Mouse (Mus musculus): Measurements from ENCODE around the gene Ckb. TPM values are rescaled to one million over a fixed set of nuclear protein-coding genes. Genes with fewer than 3 reads are reported as not detected.
A peak's percentile ranks its signal among the peaks of the same experiment; 100 is the strongest.

The Ckb gene
- polyA plus RNA-seq, 1 experiment from 2014 or later, result 450 TPM

GRCm38 (mm10) chr12:111708181-111708580, 36.0 kb upstream of the Ckb start:
- no peak for DNase-seq (ENCODE audit: low spot score)
- 88% methylated on average over 4 of the region's 4 CpGs for WGBS
- H3K36me3 ChIP-seq (replicated peaks; ENCODE audit: control insufficient read depth, insufficient read depth, low read depth, low read length), result peaks cover 3% of the 10 kb centered on the region

GRCm38 (mm10) chr12:111705186-111705973, 33.2 kb upstream of the Ckb start:
- H3K9me3 ChIP-seq (replicated peaks; ENCODE audit: control insufficient read depth, low read length), result no peaks in the 10 kb centered on the region
- H3K4me3 ChIP-seq (ENCODE audit: low read depth, low read length), result no peak overlapping the region
- no peaks in the 10 kb centered on the region for H3K4me1 ChIP-seq (ENCODE audit: control insufficient read depth, insufficient read depth, low read length)
- H3K9ac ChIP-seq (replicated peaks; ENCODE audit: low read length), result no peak overlapping the region
- no peaks in the 10 kb centered on the region for H3K27me3 ChIP-seq (ENCODE audit: control insufficient read depth, insufficient read depth, low read length)
- no peak overlapping the region for H3K27ac ChIP-seq (replicated peaks; ENCODE audit: low read depth, low read length)
- DNase-seq (ENCODE audit: low spot score), result no peak
- no peak for ATAC-seq (replicated peaks; ENCODE audit: insufficient number of reproducible peaks, low FRiP score, low TSS enrichment, low read depth)
- H3K36me3 ChIP-seq (replicated peaks; ENCODE audit: control insufficient read depth, insufficient read depth, low read depth, low read length), result peaks cover 2% of the 10 kb centered on the region
- no peak overlapping the region for H3K4me2 ChIP-seq (ENCODE audit: low read depth, low read length)
- WGBS, result 79% methylated on average over 15 of the region's 15 CpGs

More at GRCm38 (mm10) chr12:111708181-111708580, 36.0 kb upstream of the Ckb start:
- Histone ChIP-seq H3K9ac (replicated peaks; ENCODE audit: low read length) (no peak overlapping the region), H3K9me3 (replicated peaks; ENCODE audit: control insufficient read depth, low read length) (no peaks in the 10 kb centered on the region), H3K4me2 (ENCODE audit: low read depth, low read length) (no peak overlapping the region), H3K27ac (replicated peaks; ENCODE audit: low read depth, low read length) (no peak overlapping the region), H3K4me3 (ENCODE audit: low read depth, low read length) (no peak overlapping the region), H3K4me1 (ENCODE audit: control insufficient read depth, insufficient read depth, low read length) (no peaks in the 10 kb centered on the region), H3K27me3 (ENCODE audit: control insufficient read depth, insufficient read depth, low read length) (no peaks in the 10 kb centered on the region)
- ATAC-seq (replicated peaks; ENCODE audit: insufficient number of reproducible peaks, low FRiP score, low TSS enrichment, low read depth), result no peak

GRCm38 (mm10) chr12:111704609-111705008, 32.5 kb upstream of the Ckb start:
- no peaks in the 10 kb centered on the region for H3K27me3 ChIP-seq (ENCODE audit: control insufficient read depth, insufficient read depth, low read length)
- H3K36me3 ChIP-seq (replicated peaks; ENCODE audit: control insufficient read depth, insufficient read depth, low read depth, low read length), result no peaks in the 10 kb centered on the region; the same call in 1 of the 2 replicates
- 41% methylated on average over 9 of the region's 9 CpGs for WGBS
- DNase-seq (ENCODE audit: low spot score) (peak; percentile 46), ATAC-seq (replicated peaks; ENCODE audit: insufficient number of reproducible peaks, low FRiP score, low TSS enrichment, low read depth) (no peak; the same call in 1 of the 2 replicates)
- no peaks in the 10 kb centered on the region for H3K4me1 ChIP-seq (ENCODE audit: control insufficient read depth, insufficient read depth, low read length)
- no peaks in the 10 kb centered on the region for H3K9me3 ChIP-seq (replicated peaks; ENCODE audit: control insufficient read depth, low read length)
- H3K27ac ChIP-seq (replicated peaks; ENCODE audit: low read depth, low read length), result no peak overlapping the region
- no peak overlapping the region for H3K4me3 ChIP-seq (ENCODE audit: low read depth, low read length)
- no peak overlapping the region for H3K4me2 ChIP-seq (ENCODE audit: low read depth, low read length)
- no peak overlapping the region for H3K9ac ChIP-seq (replicated peaks; ENCODE audit: low read length)

GRCm38 (mm10) chr12:111703301-111703700, 31.2 kb upstream of the Ckb start:
- Histone ChIP-seq H3K9ac (replicated peaks; ENCODE audit: low read length) (no peak overlapping the region), H3K4me1 (ENCODE audit: control insufficient read depth, insufficient read depth, low read length) (no peaks in the 10 kb centered on the region), H3K27me3 (ENCODE audit: control insufficient read depth, insufficient read depth, low read length) (no peaks in the 10 kb centered on the region), H3K9me3 (replicated peaks; ENCODE audit: control insufficient read depth, low read length) (no peaks in the 10 kb centered on the region), H3K36me3 (replicated peaks; ENCODE audit: control insufficient read depth, insufficient read depth, low read depth, low read length) (no peaks in the 10 kb centered on the region; the same call in 1 of the 2 replicates), H3K27ac (replicated peaks; ENCODE audit: low read depth, low read length) (no peak overlapping the region), H3K4me2 (ENCODE audit: low read depth, low read length) (no peak overlapping the region), H3K4me3 (ENCODE audit: low read depth, low read length) (no peak overlapping the region)
- no peak for DNase-seq (ENCODE audit: low spot score)
- no peak for ATAC-seq (replicated peaks; ENCODE audit: insufficient number of reproducible peaks, low FRiP score, low TSS enrichment, low read depth)
- WGBS, result 86% methylated on average over 3 of the region's 3 CpGs

- H3K36me3 ChIP-seq (replicated peaks; ENCODE audit: control insufficient read depth, insufficient read depth, low read depth, low read length), result no peaks in the 10 kb centered on the region
- H3K27ac ChIP-seq (replicated peaks; ENCODE audit: low read depth, low read length), result no peak overlapping the region
- ATAC-seq (replicated peaks; ENCODE audit: insufficient number of reproducible peaks, low FRiP score, low TSS enrichment, low read depth), result no peak
- no peaks in the 10 kb centered on the region for H3K4me1 ChIP-seq (ENCODE audit: control insufficient read depth, insufficient read depth, low read length)
- H3K9me3 ChIP-seq (replicated peaks; ENCODE audit: control insufficient read depth, low read length), result no peaks in the 10 kb centered on the region
- H3K4me2 ChIP-seq (ENCODE audit: low read depth, low read length), result no peak overlapping the region
- H3K4me3 ChIP-seq (ENCODE audit: low read depth, low read length), result no peak overlapping the region
- DNase-seq (ENCODE audit: low spot score), result no peak
- no peak overlapping the region for H3K9ac ChIP-seq (replicated peaks; ENCODE audit: low read length)
- WGBS, result 63% methylated on average over 9 of the region's 9 CpGs
- no peaks in the 10 kb centered on the region for H3K27me3 ChIP-seq (ENCODE audit: control insufficient read depth, insufficient read depth, low read length)
These were observed 28.9 kb upstream of the Ckb start for GRCm38 (mm10) chr12:111700920-111701458.

GRCm38 (mm10) chr12:111699542-111699941, 27.4 kb upstream of the Ckb start:
- H3K4me1 ChIP-seq (ENCODE audit: control insufficient read depth, insufficient read depth, low read length), result peaks cover 6% of the 10 kb centered on the region
- H3K36me3 ChIP-seq (replicated peaks; ENCODE audit: control insufficient read depth, insufficient read depth, low read depth, low read length), result no peaks in the 10 kb centered on the region
- DNase-seq (ENCODE audit: low spot score) (no peak), ATAC-seq (replicated peaks; ENCODE audit: insufficient number of reproducible peaks, low FRiP score, low TSS enrichment, low read depth) (no peak)
- no peaks in the 10 kb centered on the region for H3K27me3 ChIP-seq (ENCODE audit: control insufficient read depth, insufficient read depth, low read length)
- WGBS, result 78% methylated on average over 4 of the region's 4 CpGs
- no peak overlapping the region for H3K9ac ChIP-seq (replicated peaks; ENCODE audit: low read length)
- H3K9me3 ChIP-seq (replicated peaks; ENCODE audit: control insufficient read depth, low read length), result no peaks in the 10 kb centered on the region
- no peak overlapping the region for H3K4me3 ChIP-seq (ENCODE audit: low read depth, low read length)
- no peak overlapping the region for H3K4me2 ChIP-seq (ENCODE audit: low read depth, low read length)
- H3K27ac ChIP-seq (replicated peaks; ENCODE audit: low read depth, low read length), result no peak overlapping the region

GRCm38 (mm10) chr12:111698346-111698913, 26.3 kb upstream of the Ckb start:
- Histone ChIP-seq H3K4me2 (ENCODE audit: low read depth, low read length) (no peak overlapping the region), H3K4me1 (ENCODE audit: control insufficient read depth, insufficient read depth, low read length) (peaks cover 17% of the 10 kb centered on the region), H3K36me3 (replicated peaks; ENCODE audit: control insufficient read depth, insufficient read depth, low read depth, low read length) (no peaks in the 10 kb centered on the region), H3K9ac (replicated peaks; ENCODE audit: low read length) (0 out of 2 replicates have a peak overlapping the region, but pooled peaks have one; percentile 15), H3K4me3 (ENCODE audit: low read depth, low read length) (no peak overlapping the region), H3K27ac (replicated peaks; ENCODE audit: low read depth, low read length) (no peak overlapping the region), H3K9me3 (replicated peaks; ENCODE audit: control insufficient read depth, low read length) (no peaks in the 10 kb centered on the region), H3K27me3 (ENCODE audit: control insufficient read depth, insufficient read depth, low read length) (no peaks in the 10 kb centered on the region)
- WGBS, result 72% methylated on average over 6 of the region's 6 CpGs
- ATAC-seq (replicated peaks; ENCODE audit: insufficient number of reproducible peaks, low FRiP score, low TSS enrichment, low read depth), result no peak
- DNase-seq (ENCODE audit: low spot score), result no peak

GRCm38 (mm10) chr12:111697708-111698107, 25.6 kb upstream of the Ckb start:
- no peaks in the 10 kb centered on the region for H3K27me3 ChIP-seq (ENCODE audit: control insufficient read depth, insufficient read depth, low read length)
- ATAC-seq (replicated peaks; ENCODE audit: insufficient number of reproducible peaks, low FRiP score, low TSS enrichment, low read depth) (no peak), DNase-seq (ENCODE audit: low spot score) (no peak)
- H3K9ac ChIP-seq (replicated peaks; ENCODE audit: low read length), result no peak overlapping the region
- 63% methylated on average over 4 of the region's 4 CpGs for WGBS
- no peak overlapping the region for H3K4me3 ChIP-seq (ENCODE audit: low read depth, low read length)
- H3K36me3 ChIP-seq (replicated peaks; ENCODE audit: control insufficient read depth, insufficient read depth, low read depth, low read length), result no peaks in the 10 kb centered on the region
- no peak overlapping the region for H3K4me2 ChIP-seq (ENCODE audit: low read depth, low read length)
- peaks cover 18% of the 10 kb centered on the region for H3K4me1 ChIP-seq (ENCODE audit: control insufficient read depth, insufficient read depth, low read length)
- no peak overlapping the region for H3K27ac ChIP-seq (replicated peaks; ENCODE audit: low read depth, low read length)
- no peaks in the 10 kb centered on the region for H3K9me3 ChIP-seq (replicated peaks; ENCODE audit: control insufficient read depth, low read length)

Data from embryonic facial prominence, embryonic 11.5 days (tissue).